Mouse (Mus musculus): Measurements from ENCODE around the gene Zranb1.

- TF ChIP-seq POLR2A (IDR thresholded peaks at IDR 0.05; ENCODE audit: low read depth, low read length): no peak
- no peak for TF ChIP-seq CTCF (conservative IDR thresholded peaks at IDR 0.05; ENCODE audit: insufficient read depth, insufficient read length, low read depth, low read length)
Measured at GRCm38 (mm10) chr7:132933331-132933730, 2.4 kb downstream of the Zranb1 start.
